Mouse (Mus musculus): Measurements from ENCODE around the gene Ralgapb.
A peak's percentile ranks its signal among the peaks of the same experiment; 100 is the strongest.

GRCm38 (mm10) chr2:158523060-158523459, 113.4 kb downstream of the Ralgapb start:
- TF ChIP-seq EP300 (IDR thresholded peaks at IDR 0.05) (peak; percentile 39; the same call in 1 of the 2 replicates), CTCF (IDR thresholded peaks at IDR 0.05) (no peak)
